Comparison of ENCODE assay signal across 9 mouse cellular contexts in the genomic region with DNA sequence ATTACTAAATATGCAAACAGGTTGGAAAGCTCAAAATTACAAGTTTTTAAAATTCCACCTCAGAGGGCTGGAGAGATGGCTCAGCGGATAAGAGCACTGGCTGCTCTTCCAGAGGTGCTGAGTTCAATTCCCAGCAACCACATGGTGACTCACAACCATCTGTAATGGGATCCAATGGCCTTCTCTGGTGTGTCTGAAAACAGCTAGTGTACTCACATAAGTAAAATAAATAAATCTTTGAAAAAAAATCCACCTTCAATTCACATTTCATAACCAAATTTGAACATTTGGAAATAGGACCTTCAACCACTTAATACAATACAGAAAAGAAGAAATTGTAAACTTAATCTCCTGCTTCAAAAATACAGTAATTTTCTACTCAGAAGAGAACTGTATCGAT. TPM values are rescaled to one million over a fixed set of nuclear protein-coding genes. Genes with fewer than 3 reads are reported as not detected.
DNase-seq lines count a peak whose midpoint lies in the region; ATAC-seq and TF ChIP-seq lines count a peak whose summit lies in the region.
"Had no signal": no experiment of that assay in that cellular context is flagged by ENCODE, and none has a peak within 500 bp of the region (broad histone marks: within the 10 kb centered on the region; RNA-seq: fewer than 3 reads in every experiment).

No protein-coding gene starts in this region.

- ATAC-seq in hindbrain, postnatal 0 days: no peak

- no peaks in the 10 kb centered on the region; the same call in 1 of the 2 replicates for H3K36me3 ChIP-seq in hindbrain, postnatal 0 days (ENCODE audit: insufficient read depth, low read length)
- H3K36me3 ChIP-seq in myocyte (ENCODE audit: control insufficient read depth, insufficient read depth): no peaks in the 10 kb centered on the region

- no peak for DNase-seq in layer of hippocampus, adult 2 months (ENCODE audit: low spot score in 2 of 2)
- no peak for DNase-seq in layer of hippocampus, postnatal 10 days (ENCODE audit: low spot score in 2 of 2)
- peak; percentile 26 for DNase-seq in c-Kit-negative CD71-positive TER-119-positive erythroid progenitor cells, embryonic 14.5 days (ENCODE audit: low read depth, low spot score)
- no peak for DNase-seq in hindbrain, postnatal 0 days (ENCODE audit: low spot score)
- DNase-seq in cerebellum, postnatal 10 days: no peak
- no peak for DNase-seq in left cerebral cortex, adult 8-10 months (ENCODE audit: low spot score in 2 of 2)
- DNase-seq in embryo, embryonic 10 days (ENCODE audit: low spot score): no peak
- DNase-seq: adrenal gland, postnatal 36 days had no signal

- H3K79me2 ChIP-seq in myocyte (ENCODE audit: control insufficient read depth, insufficient read depth): peaks cover 60% of the 10 kb centered on the region

- no peak for TF ChIP-seq POLR2A in myocyte (IDR thresholded peaks at IDR 0.05; ENCODE audit: insufficient read length, low read depth)

- H3K9me3 ChIP-seq in hindbrain, postnatal 0 days (ENCODE audit: low read length): no peaks in the 10 kb centered on the region

- WGBS in hindbrain, postnatal 0 days: 39% methylated on average over 2 of the region's 2 CpGs

- H3K9ac ChIP-seq in hindbrain, postnatal 0 days (replicated peaks; ENCODE audit: low read length): peak overlapping the region; percentile 96

- peaks cover 10% of the 10 kb centered on the region; the same call in 1 of the 2 replicates for H3K4me1 ChIP-seq in hindbrain, postnatal 0 days (ENCODE audit: insufficient read depth, low read length)

- TF ChIP-seq CTCF in layer of hippocampus, adult 2 months (conservative IDR thresholded peaks at IDR 0.05): no peak
- no peak for TF ChIP-seq CTCF in hindbrain, postnatal 0 days (IDR thresholded peaks at IDR 0.05; ENCODE audit: low read depth)

- H3K4me2 ChIP-seq in hindbrain, postnatal 0 days (ENCODE audit: low read depth, low read length): peak overlapping the region; percentile 79
- peak overlapping the region; percentile 78 for H3K4me2 ChIP-seq in myocyte (ENCODE audit: low read depth)

- peak overlapping the region; percentile 97 for H3K4me3 ChIP-seq in layer of hippocampus, adult 2 months
- peak overlapping the region; percentile 96 for H3K4me3 ChIP-seq in hindbrain, postnatal 0 days (ENCODE audit: low read length)
- peak overlapping the region; percentile 90 for H3K4me3 ChIP-seq in myocyte

- peak overlapping the region; percentile 98 for H3K27ac ChIP-seq in layer of hippocampus, adult 2 months
- peak overlapping the region; percentile 90; the same call in 1 of the 2 replicates for H3K27ac ChIP-seq in hindbrain, postnatal 0 days

- H3K27me3 ChIP-seq in hindbrain, postnatal 0 days (ENCODE audit: insufficient read depth, low read length): no peaks in the 10 kb centered on the region
- H3K27me3 ChIP-seq in myocyte (ENCODE audit: control insufficient read depth, insufficient read depth, insufficient read length): no peaks in the 10 kb centered on the region

- H3ac ChIP-seq in myocyte (ENCODE audit: control insufficient read depth, insufficient read length): peak overlapping the region; percentile 64

TF ChIP-seq in myocyte, 11 proteins besides CTCF, POLR2A, EP300 and RAD21:
- TF ChIP-seq MYOD1 (IDR thresholded peaks at IDR 0.05; ENCODE audit: control insufficient read depth in 1 of 3, insufficient read length in 2 of 3, low read depth in 2 of 3) (no peak), REST (IDR thresholded peaks at IDR 0.05; ENCODE audit: insufficient read depth, insufficient read length) (no peak), USF1 (IDR thresholded peaks at IDR 0.05; ENCODE audit: low read depth) (no peak), POLR2AphosphoS2 (IDR thresholded peaks at IDR 0.05; ENCODE audit: insufficient read length, low read depth) (no peak), SRF (IDR thresholded peaks at IDR 0.05; ENCODE audit: control insufficient read depth, insufficient read length, low read depth) (no peak), TCF3 (IDR thresholded peaks at IDR 0.05; ENCODE audit: insufficient read length, low read depth) (no peak), TCF12 (IDR thresholded peaks at IDR 0.05; ENCODE audit: insufficient read depth, poor library complexity, severe bottlenecking) (no peak), MAX (IDR thresholded peaks at IDR 0.05; ENCODE audit: low read depth) (no peak), CEBPB (IDR thresholded peaks at IDR 0.05; ENCODE audit: insufficient read depth, poor library complexity, severe bottlenecking) (no peak), MYOG (IDR thresholded peaks at IDR 0.05; ENCODE audit: control insufficient read depth in 1 of 3, insufficient read depth in 1 of 3, insufficient read length in 2 of 3, low read depth in 2 of 3) (no peak), E2F4 (IDR thresholded peaks at IDR 0.05; ENCODE audit: insufficient read depth) (no peak)

RNA-seq across cellular contexts. Expression of a gene that starts 0.9 kb away (rescaled TPM):
- 100 to 1,000 TPM; 309 to 349 TPM for total RNA-seq in layer of hippocampus, adult 2 months (2021)
- 100 to 1,000 TPM; 394 to 460 TPM for total RNA-seq in layer of hippocampus, postnatal 10 days (2021)
- 217 and 223 TPM in 2 replicates for total RNA-seq in hindbrain, postnatal 0 days (2014; rRNA removed)
- 1,057 and 1,065 TPM in 2 replicates for polyA plus RNA-seq in hindbrain, postnatal 0 days (2015; fragmentation: Nextera tagmentation; extraction: Ambion mirVana)
- 773 TPM for polyA plus RNA-seq in myocyte (2012; fragmentation: generic; extraction: Trizol)
- total RNA-seq in left cerebral cortex, adult 8-10 months (2022): 100 to 1,000 TPM; 275 to 372 (median 321) TPM

RNA-seq across cellular contexts. Expression of a gene that starts 38.5 kb away (rescaled TPM):
- total RNA-seq in layer of hippocampus, adult 2 months (2021): 10 to 100 TPM; 68.3 to 80.7 TPM
- 10 to 100 TPM; 50.5 to 54.6 TPM for total RNA-seq in layer of hippocampus, postnatal 10 days (2021)
- total RNA-seq in hindbrain, postnatal 0 days (2014; rRNA removed): 18.7 and 20.6 TPM in 2 replicates
- polyA plus RNA-seq in hindbrain, postnatal 0 days (2015; fragmentation: Nextera tagmentation; extraction: Ambion mirVana): 14.4 and 19.0 TPM in 2 replicates
- 4.5 TPM for polyA plus RNA-seq in myocyte (2012; fragmentation: generic; extraction: Trizol)
- 100 to 1,000 TPM in 1 of 4 experiments, 10 to 100 TPM in 3; 64.3 to 102 (median 73.5) TPM for total RNA-seq in left cerebral cortex, adult 8-10 months (2022)

RNA-seq across cellular contexts. Expression of a gene that starts 45.8 kb away (rescaled TPM):
- 10 to 100 TPM; 73.0 to 75.2 TPM for total RNA-seq in layer of hippocampus, adult 2 months (2021)
- 100 to 1,000 TPM in 1 of 2 experiments, 10 to 100 TPM in 1; 92.4 to 104 TPM for total RNA-seq in layer of hippocampus, postnatal 10 days (2021)
- total RNA-seq in hindbrain, postnatal 0 days (2014; rRNA removed): 42.9 and 44.5 TPM in 2 replicates
- 23.8 and 24.8 TPM in 2 replicates for polyA plus RNA-seq in hindbrain, postnatal 0 days (2015; fragmentation: Nextera tagmentation; extraction: Ambion mirVana)
- 13.3 TPM for polyA plus RNA-seq in myocyte (2012; fragmentation: generic; extraction: Trizol)
- 10 to 100 TPM; 62.3 to 70.2 (median 68.5) TPM for total RNA-seq in left cerebral cortex, adult 8-10 months (2022)
